Mouse (Mus musculus) E14TG2a.4 (cell line): ENCODE data around the gene Fam160b1.

Experiments
- CTCF ChIP-seq: conservative IDR thresholded peaks from 2 replicates; pipeline ENCODE4 v1.5.1; 2014; ENCODE audit warnings: low read length
- NANOG ChIP-seq: IDR thresholded peaks from 2 replicates; pipeline ENCODE4 v1.6.1; 2014; ENCODE audit warnings: borderline replicate concordance, low read length, mixed read lengths
- POU5F1 ChIP-seq: IDR thresholded peaks from 2 replicates; pipeline ENCODE4 v1.6.1; 2014; ENCODE audit warnings: low read length, borderline replicate concordance

DNA sequence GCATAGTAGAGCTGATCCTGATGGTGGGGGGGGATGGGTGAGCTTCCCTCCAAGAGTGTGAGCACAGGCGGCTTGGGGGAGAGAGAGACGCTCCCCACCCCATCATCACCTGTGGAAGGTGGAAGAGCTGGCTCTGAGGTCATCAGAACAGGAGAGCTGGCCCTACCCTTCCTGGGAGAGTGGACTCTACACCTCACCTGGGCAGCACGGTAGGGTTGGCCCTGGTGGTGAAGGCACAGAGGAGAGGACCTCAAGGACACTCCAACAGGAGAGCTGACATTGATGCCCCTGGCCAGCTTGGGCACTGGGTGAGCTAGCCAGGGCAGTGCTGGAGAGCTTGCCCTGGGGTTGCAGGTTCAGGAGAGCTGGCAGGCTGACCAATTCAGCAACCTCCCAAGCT lies 31.1 kb downstream of the Fam160b1 start:
- TF ChIP-seq CTCF: no peak
- no peak for TF ChIP-seq POU5F1
- no peak for TF ChIP-seq NANOG
